Mouse (Mus musculus) myocyte (in vitro differentiated cells): Measurements from ENCODE around the gene Apom. TPM values are rescaled to one million over a fixed set of nuclear protein-coding genes. Genes with fewer than 3 reads are reported as not detected.
"Not testable (repeated sequence)": the region's sequence is repeated elsewhere in the genome, so short reads cannot be mapped to it uniquely, and the experiment has no call there.

ENCODE experiments used
- H3K27me3 ChIP-seq: one replicate; pipeline ENCODE4 v1.6.1; 2011; ENCODE audit not compliant: control insufficient read depth, insufficient read depth, insufficient read length
- H3K36me3 ChIP-seq: one replicate; pipeline ENCODE4 v1.6.1; 2011; ENCODE audit not compliant: control insufficient read depth, insufficient read depth
- H3K4me2 ChIP-seq: one replicate; pipeline ENCODE4 v1.6.1; 2011; ENCODE audit warnings: low read depth, control low read depth
- H3K4me3 ChIP-seq: one replicate; pipeline ENCODE4 v1.5.1; 2011; ENCODE audit warnings: mild to moderate bottlenecking, control low read depth, moderate library complexity
- H3K79me2 ChIP-seq: one replicate; pipeline ENCODE4 v1.6.1; 2011; ENCODE audit not compliant: control insufficient read depth, insufficient read depth
- H3ac ChIP-seq: one replicate; pipeline ENCODE4 v1.6.1; 2011; ENCODE audit not compliant: control insufficient read depth, insufficient read length
- CEBPB ChIP-seq: IDR thresholded peaks from 2 replicates; pipeline ENCODE4 v1.6.1; 2011; ENCODE audit warnings: mild to moderate bottlenecking, moderate library complexity; ENCODE audit not compliant: poor library complexity, insufficient read depth, severe bottlenecking
- E2F4 ChIP-seq: IDR thresholded peaks from one replicate; pipeline ENCODE4 v1.6.1; 2011; ENCODE audit warnings: mild to moderate bottlenecking, control low read depth, moderate library complexity; ENCODE audit not compliant: insufficient read depth
- MAX ChIP-seq: IDR thresholded peaks from one replicate; pipeline ENCODE4 v1.6.1; 2011; ENCODE audit warnings: low read depth, mild to moderate bottlenecking, control low read depth
- MYOD1 ChIP-seq, 3 experiments: IDR thresholded peaks; one replicate each; pipeline ENCODE4 v1.6.1; 2011; ENCODE audit warnings: control low read depth in 2 of 3, low read depth in 2 of 3, mild to moderate bottlenecking in 2 of 3, moderate library complexity in 1 of 3; ENCODE audit not compliant: insufficient read length in 2 of 3, control insufficient read depth in 1 of 3
- MYOG ChIP-seq, 3 experiments: IDR thresholded peaks; one replicate each; pipeline ENCODE4 v1.6.1; 2011; ENCODE audit warnings: control low read depth in 2 of 3, low read depth in 2 of 3, mild to moderate bottlenecking in 2 of 3; ENCODE audit not compliant: insufficient read length in 2 of 3, control insufficient read depth in 1 of 3, insufficient read depth in 1 of 3
- POLR2A ChIP-seq: IDR thresholded peaks from one replicate; pipeline ENCODE4 v1.6.1; 2011; ENCODE audit warnings: low read depth, mild to moderate bottlenecking, control low read depth, moderate library complexity; ENCODE audit not compliant: insufficient read length
- POLR2AphosphoS2 ChIP-seq: IDR thresholded peaks from one replicate; pipeline ENCODE4 v1.6.1; 2011; ENCODE audit warnings: low read depth, control low read depth; ENCODE audit not compliant: insufficient read length
- REST ChIP-seq: IDR thresholded peaks from one replicate; pipeline ENCODE4 v1.6.1; 2011; ENCODE audit warnings: mild to moderate bottlenecking, control low read depth, moderate library complexity; ENCODE audit not compliant: insufficient read depth, insufficient read length
- SRF ChIP-seq: IDR thresholded peaks from one replicate; pipeline ENCODE4 v1.6.1; 2011; ENCODE audit warnings: low read depth; ENCODE audit not compliant: control insufficient read depth, insufficient read length
- TCF12 ChIP-seq: IDR thresholded peaks from one replicate; pipeline ENCODE4 v1.6.1; 2011; ENCODE audit warnings: mild to moderate bottlenecking, control low read depth; ENCODE audit not compliant: poor library complexity, insufficient read depth, severe bottlenecking
- TCF3 ChIP-seq: IDR thresholded peaks from one replicate; pipeline ENCODE4 v1.6.1; 2011; ENCODE audit warnings: low read depth, control low read depth; ENCODE audit not compliant: insufficient read length
- USF1 ChIP-seq: IDR thresholded peaks from one replicate; pipeline ENCODE4 v1.6.1; 2011; ENCODE audit warnings: low read depth, mild to moderate bottlenecking, control low read depth, moderate library complexity
- polyA plus RNA-seq: library from polyadenylated mRNA; unstranded; fragments of >200 nt; fragmentation: generic; extraction: Trizol; gene quantifications from one replicate; pipeline ENCODE4 v1.2.1, GENCODE M21; 2012; ENCODE audit warnings: missing spikeins

Gene Apom
- polyA plus RNA-seq, 1 experiment = 0.18 TPM

- no peak overlapping the region for H3ac ChIP-seq
- H3K36me3 ChIP-seq = no peaks in the 10 kb centered on the region
- no peak overlapping the region for H3K4me3 ChIP-seq
- peaks cover 45% of the 10 kb centered on the region for H3K79me2 ChIP-seq
- H3K4me2 ChIP-seq = peak overlapping the region; percentile 78
- no peak for TF ChIP-seq CEBPB
- TF ChIP-seq SRF = no peak
- no peak for TF ChIP-seq MYOG (IDR thresholded peaks at IDR 0.05; ENCODE audit: control insufficient read depth in 1 of 3, insufficient read depth in 1 of 3, insufficient read length in 2 of 3, low read depth in 2 of 3)
- TF ChIP-seq POLR2A = no peak
- no peak for TF ChIP-seq MAX
- no peak for TF ChIP-seq USF1
- TF ChIP-seq MYOD1 (IDR thresholded peaks at IDR 0.05; ENCODE audit: control insufficient read depth in 1 of 3, insufficient read length in 2 of 3, low read depth in 2 of 3) = no peak
- TF ChIP-seq TCF12 = no peak
- TF ChIP-seq POLR2AphosphoS2 = no peak
- no peak for TF ChIP-seq E2F4
- no peak for TF ChIP-seq REST
- no peak for TF ChIP-seq TCF3
- no peaks in the 10 kb centered on the region for H3K27me3 ChIP-seq
Observed at GRCm38 (mm10) chr17:35125081-35125480, 6.8 kb downstream of the Apom start.

DNA sequence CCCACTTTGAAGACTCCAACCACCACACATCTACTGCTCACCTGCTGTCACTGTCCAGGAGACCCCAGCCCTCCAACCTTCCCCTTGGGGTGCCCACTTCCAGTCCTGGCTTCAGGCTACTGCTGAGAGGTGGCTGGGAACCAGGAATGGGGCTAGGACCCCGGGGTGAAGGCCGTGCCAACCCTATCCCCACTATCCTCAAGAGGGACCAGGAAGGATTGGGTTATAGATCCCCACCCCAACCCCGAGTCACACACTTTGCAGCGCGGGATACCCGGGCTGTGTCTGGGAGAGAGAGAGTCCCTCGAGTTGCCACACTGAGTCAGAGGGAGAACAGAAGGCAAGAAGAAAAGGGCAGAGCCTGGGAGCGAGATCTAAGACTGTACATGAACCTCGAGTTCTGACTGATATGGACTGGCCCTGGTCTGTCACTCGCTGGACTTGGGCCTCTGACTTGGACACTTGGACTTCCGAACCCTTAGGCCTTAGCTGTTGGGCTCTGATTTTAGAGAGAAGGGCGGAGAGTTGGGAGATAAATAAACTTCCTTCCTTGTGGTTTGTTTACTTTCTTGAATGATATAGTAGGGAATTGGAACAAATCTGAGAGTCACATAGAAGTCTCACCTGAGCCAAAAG, 7.5 kb downstream of the Apom start:
- H3K36me3 ChIP-seq, H3K27me3 ChIP-seq, H3K4me2 ChIP-seq, H3ac ChIP-seq, H3K4me3 ChIP-seq: not testable (repeated sequence)
- H3K79me2 ChIP-seq = peaks cover 52% of the 10 kb centered on the region

DNA sequence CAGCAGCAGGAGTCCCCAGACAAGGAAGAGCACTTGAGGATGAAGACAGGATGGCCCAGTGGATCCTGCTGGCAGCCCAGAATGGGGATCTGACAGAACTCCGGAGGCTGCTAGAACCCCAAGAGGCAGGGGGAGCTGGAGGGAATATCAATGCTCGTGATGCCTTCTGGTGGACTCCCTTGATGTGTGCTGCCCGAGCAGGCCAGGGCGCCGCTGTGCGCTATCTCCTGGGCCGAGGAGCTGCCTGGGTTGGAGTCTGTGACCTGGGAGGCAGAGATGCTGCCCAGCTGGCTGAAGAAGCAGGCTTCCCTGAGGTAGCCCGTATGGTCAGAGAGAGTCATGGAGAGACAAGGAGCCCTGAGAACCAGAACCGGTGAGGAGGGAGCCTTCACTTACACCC, 8.6 kb downstream of the Apom start:
- H3K27me3 ChIP-seq, H3K4me3 ChIP-seq, H3ac ChIP-seq, H3K4me2 ChIP-seq, H3K36me3 ChIP-seq: not testable (repeated sequence)
- peaks cover 50% of the 10 kb centered on the region for H3K79me2 ChIP-seq

DNA sequence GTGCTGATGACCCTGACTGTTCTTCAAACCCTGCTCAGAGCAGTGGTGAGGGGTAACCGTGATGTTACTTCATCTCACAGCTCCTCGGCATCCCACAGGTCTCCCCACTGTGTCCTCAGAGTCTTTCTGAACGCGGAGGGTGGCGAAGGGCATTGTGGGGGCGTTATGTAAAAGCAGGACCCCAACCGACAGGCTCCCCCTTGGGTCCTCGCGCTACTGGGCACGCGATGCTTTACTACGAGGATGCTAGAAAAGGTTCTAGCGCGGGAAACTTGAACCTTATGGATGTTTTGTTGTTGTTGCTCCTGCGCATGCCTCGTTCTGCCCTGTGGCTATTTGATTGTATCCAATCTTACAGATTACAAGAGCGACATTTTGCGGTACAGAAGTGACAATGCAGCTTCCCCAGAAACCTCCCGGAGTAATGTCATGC, 10.0 kb downstream of the Apom start, which contains the start of gene Csnk2b:
Gene Csnk2b, minus strand, starts transcription at position 183 of the 433 bp plus-strand sequence.
- peak within 1 kb of the TSS; percentile 97 for H3K4me3 ChIP-seq
- peaks cover 36% of the 10 kb centered on the region for H3K79me2 ChIP-seq
- no peaks in the 10 kb centered on the region for H3K27me3 ChIP-seq
- H3K36me3 ChIP-seq = peaks cover 7% of the 10 kb centered on the region
- TF ChIP-seq USF1 (no peak), MYOG (IDR thresholded peaks at IDR 0.05; ENCODE audit: control insufficient read depth in 1 of 3, insufficient read depth in 1 of 3, insufficient read length in 2 of 3, low read depth in 2 of 3) (no peak), MAX (no peak), MYOD1 (IDR thresholded peaks at IDR 0.05; ENCODE audit: control insufficient read depth in 1 of 3, insufficient read length in 2 of 3, low read depth in 2 of 3) (no peak), SRF (no peak), E2F4 (peak; percentile 74), TCF3 (no peak), POLR2AphosphoS2 (no peak)
- peak within 1 kb of the TSS; percentile 97 for H3K4me2 ChIP-seq
- H3ac ChIP-seq = peak within 1 kb of the TSS; percentile 66

GRCm38 (mm10) chr17:35121143-35121799, 10.6 kb downstream of the Apom start, which contains the start of gene Gpank1:
Gene Gpank1 (plus strand): TSS chr17:35121455.
- TF ChIP-seq SRF = peak; percentile 38
- peak; percentile 41 for TF ChIP-seq POLR2AphosphoS2
- peak; percentile 51 for TF ChIP-seq POLR2A
- no peak for TF ChIP-seq MYOG (IDR thresholded peaks at IDR 0.05; ENCODE audit: control insufficient read depth in 1 of 3, insufficient read depth in 1 of 3, insufficient read length in 2 of 3, low read depth in 2 of 3)
- Histone ChIP-seq H3ac (peak within 1 kb of the TSS; percentile 66), H3K79me2 (peaks cover 30% of the 10 kb centered on the region), H3K36me3 (peaks cover 7% of the 10 kb centered on the region), H3K4me2 (peak within 1 kb of the TSS; percentile 97), H3K4me3 (peak within 1 kb of the TSS; percentile 97), H3K27me3 (no peaks in the 10 kb centered on the region)
